Mouse (Mus musculus): ENCODE measurements around the gene Cstf3. TPM values are rescaled to one million over a fixed set of nuclear protein-coding genes. Genes with fewer than 3 reads are reported as not detected.
A peak's percentile ranks its signal among the peaks of the same experiment; 100 is the strongest.

Gene Cstf3
- polyA plus RNA-seq, 1 experiment from 2014 or later, result 49.1 TPM

DNA sequence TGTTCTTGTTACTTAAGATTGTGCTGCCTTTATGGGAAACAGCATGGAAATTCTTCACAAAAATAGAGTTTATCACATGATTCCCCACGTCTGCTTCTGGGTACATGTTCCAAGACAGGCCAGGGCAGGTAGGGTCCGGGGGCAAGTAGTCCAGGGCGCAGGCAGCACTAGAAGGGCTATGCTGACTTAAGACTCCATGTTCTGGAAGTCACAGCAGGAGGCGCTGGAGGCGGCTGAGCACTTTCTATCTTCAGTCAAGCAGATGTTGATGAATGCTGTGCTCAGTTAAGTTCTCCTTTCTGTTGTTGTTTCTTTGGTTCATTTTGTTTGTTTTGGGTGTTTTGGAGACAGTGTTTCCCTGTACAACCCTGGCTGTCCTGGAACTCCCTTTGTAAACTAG is 14.1 kb upstream of the Cstf3 start:
- Histone ChIP-seq H3K4me3 (ENCODE audit: low read length) (no peak overlapping the region), H3K27me3 (replicated peaks; ENCODE audit: control insufficient read depth, insufficient read depth, low read length) (no peaks in the 10 kb centered on the region), H3K9me3 (ENCODE audit: control insufficient read depth, low read length) (no peaks in the 10 kb centered on the region), H3K27ac (ENCODE audit: low read length) (no peak overlapping the region), H3K36me3 (ENCODE audit: control insufficient read depth, insufficient read depth, low read length) (no peaks in the 10 kb centered on the region), H3K4me2 (ENCODE audit: low read depth, low read length) (no peak overlapping the region), H3K9ac (ENCODE audit: low read depth, low read length) (no peak overlapping the region), H3K4me1 (ENCODE audit: control insufficient read depth, insufficient read depth, low read length) (no peaks in the 10 kb centered on the region)
- no peak for ATAC-seq
- WGBS, result 79% methylated on average over 5 of the region's 5 CpGs

- H3K27ac ChIP-seq (ENCODE audit: low read length), result no peak overlapping the region
- WGBS, result 70% methylated on average over 5 of the region's 5 CpGs
- no peak overlapping the region for H3K4me2 ChIP-seq (ENCODE audit: low read depth, low read length)
- no peak overlapping the region for H3K9ac ChIP-seq (ENCODE audit: low read depth, low read length)
- no peak overlapping the region for H3K4me3 ChIP-seq (ENCODE audit: low read length)
- no peaks in the 10 kb centered on the region for H3K4me1 ChIP-seq (ENCODE audit: control insufficient read depth, insufficient read depth, low read length)
- H3K9me3 ChIP-seq (ENCODE audit: control insufficient read depth, low read length), result no peaks in the 10 kb centered on the region
- H3K36me3 ChIP-seq (ENCODE audit: control insufficient read depth, insufficient read depth, low read length), result no peaks in the 10 kb centered on the region
- H3K27me3 ChIP-seq (replicated peaks; ENCODE audit: control insufficient read depth, insufficient read depth, low read length), result no peaks in the 10 kb centered on the region
- ATAC-seq, result peak; percentile 56; the same call in 1 of the 2 replicates
Measured at GRCm38 (mm10) chr2:104578021-104578420, 12.3 kb upstream of the Cstf3 start.

DNA sequence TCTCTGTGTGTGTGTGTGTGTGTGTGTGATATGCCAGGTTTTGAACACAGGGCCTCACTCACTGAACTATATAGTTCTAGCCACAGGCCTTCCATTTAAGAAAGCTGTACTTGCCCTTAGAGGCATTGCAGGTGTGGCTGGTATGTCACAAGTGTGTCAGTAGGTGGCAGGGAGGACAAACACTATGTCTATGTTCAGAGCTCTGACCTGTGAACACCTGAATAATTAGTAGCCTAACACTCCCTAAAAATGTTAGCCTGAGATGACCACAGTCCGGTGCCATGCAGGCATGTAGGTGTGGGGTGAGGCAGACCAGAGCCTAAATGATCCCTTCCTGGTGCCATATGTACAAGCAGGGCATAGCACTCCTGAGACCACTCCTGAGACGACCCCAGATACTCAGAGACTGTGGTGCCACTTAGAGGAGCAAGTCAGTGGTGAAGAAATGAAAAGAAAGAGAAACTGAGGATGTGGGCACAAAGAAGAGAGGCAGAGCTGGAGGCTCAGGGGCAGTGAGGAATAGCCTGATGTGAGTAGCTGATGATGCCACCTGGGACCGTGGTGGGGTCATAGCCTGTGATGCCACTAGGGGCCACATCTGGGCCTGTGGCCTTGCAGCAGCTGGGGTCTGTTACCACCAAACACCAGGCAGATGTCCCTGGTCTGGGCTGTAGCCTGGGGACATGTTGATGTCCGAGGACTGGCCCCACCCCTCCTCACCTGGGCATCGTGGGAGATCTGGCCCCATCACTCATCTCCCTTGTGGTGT is 11.3 kb upstream of the Cstf3 start:
- Histone ChIP-seq H3K4me2 (ENCODE audit: low read depth, low read length) (no peak overlapping the region), H3K9me3 (ENCODE audit: control insufficient read depth, low read length) (no peaks in the 10 kb centered on the region), H3K4me1 (ENCODE audit: control insufficient read depth, insufficient read depth, low read length) (no peaks in the 10 kb centered on the region), H3K9ac (ENCODE audit: low read depth, low read length) (no peak overlapping the region), H3K27ac (ENCODE audit: low read length) (no peak overlapping the region), H3K27me3 (replicated peaks; ENCODE audit: control insufficient read depth, insufficient read depth, low read length) (no peaks in the 10 kb centered on the region), H3K36me3 (ENCODE audit: control insufficient read depth, insufficient read depth, low read length) (no peaks in the 10 kb centered on the region), H3K4me3 (ENCODE audit: low read length) (no peak overlapping the region)
- ATAC-seq, result no peak
- WGBS, result 75% methylated on average over 5 of the region's 5 CpGs

DNA sequence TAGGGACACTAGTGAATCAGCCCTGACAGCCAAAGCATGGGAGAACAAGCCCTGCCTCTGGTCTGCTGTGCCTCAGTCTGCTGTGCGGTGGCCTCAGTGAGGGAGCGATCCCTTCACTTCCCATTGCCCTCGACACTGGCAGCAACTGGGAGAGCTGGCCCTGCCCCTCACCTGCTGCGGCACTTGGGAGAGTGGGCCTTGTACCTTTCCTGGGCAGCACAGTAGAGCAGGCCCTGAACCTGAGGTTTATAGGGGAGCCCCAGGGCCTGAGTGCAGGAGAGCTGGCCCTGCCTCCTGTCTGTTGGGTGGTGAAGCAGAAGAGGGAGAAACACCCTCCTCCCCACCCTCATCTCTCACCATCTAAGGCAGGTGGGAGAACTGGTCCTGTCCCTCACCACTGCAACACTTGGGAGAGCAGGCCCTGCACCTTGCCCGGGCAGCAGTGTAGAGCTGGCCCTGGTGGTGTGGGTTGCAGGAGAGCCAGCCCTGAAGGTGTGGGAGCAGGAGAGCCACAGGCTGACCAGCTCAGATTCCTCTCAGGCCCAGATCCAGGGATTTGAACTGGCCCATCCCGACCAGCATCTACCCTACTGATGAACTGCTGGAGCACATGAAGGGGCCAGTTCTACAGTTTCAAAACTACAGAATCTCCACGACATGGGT is 10.4 kb upstream of the Cstf3 start:
- Histone ChIP-seq H3K4me3 (ENCODE audit: low read length) (no peak overlapping the region), H3K36me3 (ENCODE audit: control insufficient read depth, insufficient read depth, low read length) (no peaks in the 10 kb centered on the region), H3K4me1 (ENCODE audit: control insufficient read depth, insufficient read depth, low read length) (no peaks in the 10 kb centered on the region), H3K9me3 (ENCODE audit: control insufficient read depth, low read length) (no peaks in the 10 kb centered on the region), H3K9ac (ENCODE audit: low read depth, low read length) (no peak overlapping the region), H3K4me2 (ENCODE audit: low read depth, low read length) (no peak overlapping the region), H3K27me3 (replicated peaks; ENCODE audit: control insufficient read depth, insufficient read depth, low read length) (no peaks in the 10 kb centered on the region), H3K27ac (ENCODE audit: low read length) (no peak overlapping the region)
- no peak for ATAC-seq
- WGBS, result 82% methylated on average over 7 of the region's 7 CpGs

DNA sequence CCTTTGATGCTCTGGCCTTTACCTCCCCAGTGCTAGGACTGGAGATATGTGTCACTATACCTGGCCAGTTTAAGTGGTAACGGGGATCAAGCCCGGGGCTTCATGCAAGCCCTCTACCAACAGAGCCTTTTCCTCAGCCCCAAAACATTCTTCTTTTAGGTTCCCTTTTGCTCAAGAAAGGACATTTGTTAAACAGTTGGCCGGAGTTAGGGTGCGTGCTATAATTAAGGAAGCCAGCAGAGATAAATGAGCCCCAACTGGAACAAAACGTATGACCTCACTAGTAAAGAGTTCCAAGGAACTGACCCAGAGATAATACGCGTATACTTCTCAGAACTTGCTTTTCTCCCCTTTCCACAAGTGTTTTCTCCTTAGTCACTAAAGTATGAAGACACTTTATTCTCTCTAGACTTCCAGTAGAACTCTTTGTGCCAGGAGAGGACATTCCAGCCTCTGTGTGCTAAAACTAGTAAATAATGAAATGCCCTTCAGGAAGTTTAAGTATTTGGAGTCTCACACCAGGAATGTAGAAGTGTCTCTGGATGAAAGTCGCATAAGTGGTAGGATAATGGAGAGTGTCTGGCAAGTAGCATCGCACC is 8.9 kb upstream of the Cstf3 start:
- no peak overlapping the region for H3K4me3 ChIP-seq (ENCODE audit: low read length)
- no peak overlapping the region for H3K27ac ChIP-seq (ENCODE audit: low read length)
- H3K36me3 ChIP-seq (ENCODE audit: control insufficient read depth, insufficient read depth, low read length), result no peaks in the 10 kb centered on the region
- ATAC-seq, result no peak
- no peaks in the 10 kb centered on the region for H3K4me1 ChIP-seq (ENCODE audit: control insufficient read depth, insufficient read depth, low read length)
- H3K27me3 ChIP-seq (replicated peaks; ENCODE audit: control insufficient read depth, insufficient read depth, low read length), result no peaks in the 10 kb centered on the region
- H3K9ac ChIP-seq (ENCODE audit: low read depth, low read length), result no peak overlapping the region
- no peak overlapping the region for H3K4me2 ChIP-seq (ENCODE audit: low read depth, low read length)
- WGBS, result 58% methylated on average over 9 of the region's 9 CpGs
- H3K9me3 ChIP-seq (ENCODE audit: control insufficient read depth, low read length), result no peaks in the 10 kb centered on the region

- ATAC-seq, result no peak
- Histone ChIP-seq H3K4me1 (ENCODE audit: control insufficient read depth, insufficient read depth, low read length) (no peaks in the 10 kb centered on the region), H3K27ac (ENCODE audit: low read length) (no peak overlapping the region), H3K9ac (ENCODE audit: low read depth, low read length) (no peak overlapping the region), H3K4me3 (ENCODE audit: low read length) (no peak overlapping the region), H3K4me2 (ENCODE audit: low read depth, low read length) (no peak overlapping the region), H3K36me3 (ENCODE audit: control insufficient read depth, insufficient read depth, low read length) (no peaks in the 10 kb centered on the region), H3K27me3 (replicated peaks; ENCODE audit: control insufficient read depth, insufficient read depth, low read length) (no peaks in the 10 kb centered on the region; the same call in 1 of the 2 replicates), H3K9me3 (ENCODE audit: control insufficient read depth, low read length) (no peaks in the 10 kb centered on the region)
- 49% methylated on average over 6 of the region's 6 CpGs for WGBS
Measured at GRCm38 (mm10) chr2:104583032-104583431, 7.3 kb upstream of the Cstf3 start.

DNA sequence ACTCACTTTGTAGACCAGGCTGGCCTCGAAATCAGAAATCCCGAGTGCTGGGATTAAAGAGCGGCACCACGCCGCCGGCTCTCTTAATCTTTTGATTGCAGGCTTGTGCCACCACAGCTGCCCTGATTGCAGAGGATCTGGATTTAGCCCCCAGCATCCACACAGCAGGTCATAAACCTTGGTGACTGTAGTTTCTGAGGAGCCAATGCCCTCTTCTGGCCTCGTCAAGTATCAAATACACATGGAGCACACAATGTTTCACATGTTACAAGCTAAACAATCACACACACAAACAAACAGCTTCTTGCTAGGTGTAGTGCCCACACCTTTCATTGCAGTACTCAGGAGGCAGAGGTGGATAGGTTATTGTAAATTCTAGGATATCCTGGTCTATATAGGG is 6.1 kb upstream of the Cstf3 start:
- Histone ChIP-seq H3K27me3 (replicated peaks; ENCODE audit: control insufficient read depth, insufficient read depth, low read length) (no peaks in the 10 kb centered on the region; the same call in 1 of the 2 replicates), H3K9ac (ENCODE audit: low read depth, low read length) (no peak overlapping the region), H3K36me3 (ENCODE audit: control insufficient read depth, insufficient read depth, low read length) (no peaks in the 10 kb centered on the region), H3K9me3 (ENCODE audit: control insufficient read depth, low read length) (no peaks in the 10 kb centered on the region), H3K27ac (ENCODE audit: low read length) (no peak overlapping the region), H3K4me1 (ENCODE audit: control insufficient read depth, insufficient read depth, low read length) (0 out of 2 replicates have a peak, but pooled peaks cover 1% of the 10 kb centered on the region), H3K4me3 (ENCODE audit: low read length) (no peak overlapping the region), H3K4me2 (ENCODE audit: low read depth, low read length) (no peak overlapping the region)
- no peak for ATAC-seq
- 81% methylated on average over 7 of the region's 7 CpGs for WGBS

- 0 out of 2 replicates have a peak, but pooled peaks cover 3% of the 10 kb centered on the region for H3K4me1 ChIP-seq (ENCODE audit: control insufficient read depth, insufficient read depth, low read length)
- no peak overlapping the region for H3K27ac ChIP-seq (ENCODE audit: low read length)
- no peaks in the 10 kb centered on the region; the same call in 1 of the 2 replicates for H3K27me3 ChIP-seq (replicated peaks; ENCODE audit: control insufficient read depth, insufficient read depth, low read length)
- no peak overlapping the region for H3K4me3 ChIP-seq (ENCODE audit: low read length)
- no peaks in the 10 kb centered on the region for H3K9me3 ChIP-seq (ENCODE audit: control insufficient read depth, low read length)
- no peak overlapping the region for H3K4me2 ChIP-seq (ENCODE audit: low read depth, low read length)
- no peak for ATAC-seq
- H3K9ac ChIP-seq (ENCODE audit: low read depth, low read length), result no peak overlapping the region
- 35% methylated on average over 2 of the region's 2 CpGs for WGBS
- no peaks in the 10 kb centered on the region for H3K36me3 ChIP-seq (ENCODE audit: control insufficient read depth, insufficient read depth, low read length)
Measured at GRCm38 (mm10) chr2:104585645-104586044, 4.7 kb upstream of the Cstf3 start.

- WGBS, result 86% methylated on average over 5 of the region's 5 CpGs
- Histone ChIP-seq H3K36me3 (ENCODE audit: control insufficient read depth, insufficient read depth, low read length) (no peaks in the 10 kb centered on the region), H3K4me1 (ENCODE audit: control insufficient read depth, insufficient read depth, low read length) (peaks cover 10% of the 10 kb centered on the region), H3K9me3 (ENCODE audit: control insufficient read depth, low read length) (no peaks in the 10 kb centered on the region), H3K4me2 (ENCODE audit: low read depth, low read length) (no peak overlapping the region), H3K27ac (ENCODE audit: low read length) (no peak overlapping the region), H3K4me3 (ENCODE audit: low read length) (no peak overlapping the region), H3K9ac (ENCODE audit: low read depth, low read length) (no peak overlapping the region), H3K27me3 (replicated peaks; ENCODE audit: control insufficient read depth, insufficient read depth, low read length) (no peaks in the 10 kb centered on the region; the same call in 1 of the 2 replicates)
- ATAC-seq, result no peak
Measured at GRCm38 (mm10) chr2:104588552-104588951, 1.8 kb upstream of the Cstf3 start.
